Mouse (Mus musculus): ENCODE measurements at regions not wholly inside any gene's neighbourhood (a gene's known extent, or its start where the extent isn't known, plus 50 kb on each side); places are given as distances from the start of the nearest gene placed in this dataset.

- TF ChIP-seq CTCF (IDR thresholded peaks at IDR 0.05; ENCODE audit: low read depth) (no peak), EP300 (IDR thresholded peaks at IDR 0.05; ENCODE audit: low read depth) (no peak)
These were observed 497.3 kb upstream of the Gm5415 start for GRCm38 (mm10) chr1:33044388-33044787.
